Mouse (Mus musculus): ENCODE measurements around the gene Tubgcp2.
A peak's percentile ranks its signal among the peaks of the same experiment; 100 is the strongest.

GRCm38 (mm10) chr7:140063092-140063491 is 26.6 kb upstream of the Tubgcp2 start:
- TF ChIP-seq CTCF (IDR thresholded peaks at IDR 0.05; ENCODE audit: low read depth), result peak; percentile 74
- no peak for TF ChIP-seq EP300 (IDR thresholded peaks at IDR 0.05; ENCODE audit: low read depth)

All from heart, postnatal 0 days (tissue).